Mouse (Mus musculus) frontal cortex, postnatal 36 days (tissue): ENCODE data around the gene Slc27a4.

Source experiments
- DNase-seq, 2 experiments: peaks; one replicate each; pipeline ENCODE4 v3.0.0; 2022; ENCODE audit warnings: low spot score in 2 of 2

Slc27a4 gene

DNA sequence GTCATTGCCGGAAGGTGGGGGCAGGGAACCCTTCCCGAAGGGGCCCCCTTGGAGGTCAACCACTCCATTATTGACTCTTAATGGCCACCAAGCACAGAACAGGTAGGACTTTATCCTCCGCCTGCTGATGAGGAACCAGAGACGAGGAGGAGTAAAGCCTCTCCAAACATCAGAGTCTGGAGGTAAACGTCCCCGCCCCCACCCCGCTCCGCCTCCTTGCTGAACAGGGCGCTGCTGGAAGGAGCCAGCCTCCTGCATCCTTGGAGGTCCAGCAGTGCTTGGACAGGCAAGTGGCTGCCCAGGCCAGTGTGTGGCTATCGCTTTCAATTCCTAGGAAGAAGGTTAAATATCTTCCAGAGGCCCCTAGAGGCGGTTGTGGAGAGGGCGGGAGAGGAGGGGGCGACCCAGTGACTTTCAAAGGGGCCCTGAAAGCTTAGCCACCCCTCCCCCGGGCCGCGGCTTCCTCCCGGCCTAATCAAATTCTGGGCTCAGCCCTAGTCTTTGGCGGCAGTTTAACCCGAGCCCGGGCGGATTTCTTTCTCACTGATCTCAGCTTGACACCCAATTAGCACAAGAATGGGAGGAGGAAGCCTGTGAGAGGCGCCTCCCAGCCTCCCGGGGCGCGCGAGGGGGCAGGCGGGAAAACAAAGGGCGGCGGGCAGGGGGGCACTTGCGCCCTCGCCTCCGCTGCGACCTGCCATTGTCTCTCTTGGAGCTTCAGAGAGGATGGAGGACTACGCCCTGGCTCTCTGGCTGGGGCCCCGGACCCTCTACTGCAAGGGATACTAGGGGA is 17.8 kb downstream of the Slc27a4 start, which contains the start of gene Urm1:
Gene Urm1 (plus strand): TSS at position 51 of the 793 bp plus-strand sequence.
- peak in 1 of 2 experiments; percentile 66 for DNase-seq

DNA sequence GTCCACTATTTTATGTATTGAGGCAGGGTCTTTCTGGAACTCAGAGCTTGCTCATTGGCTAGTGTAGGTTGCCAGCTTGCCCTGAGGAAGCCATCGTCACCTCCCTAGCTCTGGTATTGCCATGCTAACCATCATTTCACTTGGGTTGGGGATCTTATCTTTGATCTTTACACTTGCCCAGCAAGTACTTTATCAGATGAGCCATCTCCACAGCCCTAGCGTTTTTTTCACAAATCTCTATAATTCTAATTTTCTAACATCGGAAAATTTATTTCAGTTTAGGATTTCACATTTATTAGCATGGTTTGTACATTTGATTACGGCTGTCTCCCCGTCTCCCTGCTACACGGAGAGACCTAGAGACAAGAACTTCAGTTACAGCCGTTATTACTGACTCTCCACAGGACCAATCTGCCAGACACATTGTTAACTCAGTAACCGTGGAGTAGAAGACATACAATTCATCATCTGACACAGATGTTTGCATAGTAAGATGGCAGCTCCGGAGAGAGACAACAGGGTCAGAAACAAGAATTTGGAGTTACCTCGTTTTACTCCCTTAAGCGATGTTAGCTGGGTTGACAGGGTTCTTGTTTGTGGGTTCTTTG is 24.0 kb downstream of the Slc27a4 start:
- no peak for DNase-seq

DNA sequence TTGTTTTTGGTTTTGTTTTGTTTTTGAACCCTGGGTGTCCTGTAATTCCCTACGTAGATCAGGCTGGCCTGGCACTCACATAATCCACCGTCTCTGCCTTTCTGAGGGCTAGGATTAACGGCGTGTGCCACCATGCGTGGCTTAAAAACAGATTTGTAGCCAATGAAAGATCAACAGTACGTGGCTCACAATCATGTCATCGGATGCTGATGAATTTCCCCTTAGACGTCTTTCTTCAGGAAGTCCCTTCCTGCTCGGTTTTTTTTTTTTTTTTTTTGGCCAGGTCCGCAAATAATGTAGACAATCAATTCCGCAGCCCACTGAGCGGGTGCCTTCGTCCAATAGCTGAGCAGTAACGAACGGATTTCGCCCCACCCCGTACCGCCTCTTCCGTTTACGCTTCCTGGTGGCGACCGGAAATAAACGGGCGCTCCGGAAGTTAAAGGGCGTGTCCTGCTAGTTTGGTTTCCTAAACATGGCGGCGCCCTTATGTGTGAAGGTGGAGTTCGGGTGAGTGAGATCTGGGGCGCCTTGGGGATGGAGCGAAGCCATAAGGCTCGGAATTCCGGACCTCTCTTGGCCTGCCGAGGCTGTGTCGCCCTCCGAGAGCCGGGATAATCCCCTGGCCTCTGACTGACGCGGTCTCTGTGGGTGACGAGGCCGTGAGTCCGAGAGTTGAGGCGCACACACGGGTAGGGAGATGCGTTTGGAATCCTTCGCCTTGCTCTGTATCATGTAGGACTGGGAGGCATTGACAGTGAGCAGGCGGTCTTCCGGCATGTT is 24.7 kb downstream of the Slc27a4 start:
- peak; percentile 93 to 97 for DNase-seq

DNA sequence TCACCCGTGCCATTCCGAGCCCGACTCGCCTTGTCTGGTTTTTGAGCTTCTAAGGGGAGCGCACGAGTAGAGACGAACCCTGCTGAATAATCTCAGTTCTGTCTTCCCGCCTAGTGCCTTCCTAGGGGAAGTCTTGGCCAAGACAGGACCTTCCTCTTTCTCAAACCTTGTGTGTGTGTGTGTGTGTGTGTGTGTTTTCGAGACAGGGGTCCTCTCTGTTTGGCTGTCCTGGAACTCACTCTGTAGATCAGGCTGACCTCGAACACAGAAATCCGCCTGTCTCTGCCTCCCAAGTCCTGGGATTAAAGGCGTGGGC is 25.2 kb downstream of the Slc27a4 start:
- DNase-seq = no peak

DNA sequence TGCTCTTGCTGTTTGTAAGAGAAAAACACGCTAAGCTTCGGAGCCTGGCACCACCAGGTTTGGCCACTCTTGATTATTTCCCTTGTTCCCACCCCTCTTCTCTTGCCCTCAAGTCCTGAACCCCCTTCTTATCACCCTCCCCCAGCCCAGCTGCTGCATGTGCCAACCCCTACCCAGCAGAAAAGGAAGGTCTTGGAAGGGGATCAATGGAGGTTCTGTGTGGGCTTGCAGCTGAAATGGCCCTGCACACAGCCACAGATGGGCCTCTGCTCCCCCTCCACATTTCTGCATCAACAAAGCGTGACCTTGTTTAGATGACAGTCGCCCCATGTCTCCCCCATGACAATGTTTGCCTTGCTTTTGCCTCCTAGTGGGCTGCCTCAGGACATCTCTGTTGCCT is 28.7 kb downstream of the Slc27a4 start:
- DNase-seq = no peak

DNA sequence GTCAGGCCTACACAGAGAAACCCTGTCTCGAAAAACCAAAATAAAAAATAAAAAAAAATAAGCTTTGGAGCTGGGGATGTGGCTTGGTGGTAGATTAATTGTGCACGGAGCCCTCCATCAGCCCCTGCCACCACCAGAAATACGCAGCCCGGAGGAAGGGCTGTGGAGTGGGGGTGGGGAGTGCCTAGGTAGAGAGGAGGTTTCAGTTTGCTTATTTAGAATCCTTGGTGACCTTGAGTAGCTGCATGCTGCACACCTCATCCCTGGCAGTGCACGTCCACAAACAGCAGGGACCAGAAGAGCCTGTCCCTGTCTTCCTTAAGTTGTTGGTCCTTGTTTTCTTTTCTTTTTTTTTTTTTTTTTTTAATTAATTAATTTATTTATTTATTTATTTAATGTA is 31.4 kb downstream of the Slc27a4 start:
- DNase-seq = no peak

DNA sequence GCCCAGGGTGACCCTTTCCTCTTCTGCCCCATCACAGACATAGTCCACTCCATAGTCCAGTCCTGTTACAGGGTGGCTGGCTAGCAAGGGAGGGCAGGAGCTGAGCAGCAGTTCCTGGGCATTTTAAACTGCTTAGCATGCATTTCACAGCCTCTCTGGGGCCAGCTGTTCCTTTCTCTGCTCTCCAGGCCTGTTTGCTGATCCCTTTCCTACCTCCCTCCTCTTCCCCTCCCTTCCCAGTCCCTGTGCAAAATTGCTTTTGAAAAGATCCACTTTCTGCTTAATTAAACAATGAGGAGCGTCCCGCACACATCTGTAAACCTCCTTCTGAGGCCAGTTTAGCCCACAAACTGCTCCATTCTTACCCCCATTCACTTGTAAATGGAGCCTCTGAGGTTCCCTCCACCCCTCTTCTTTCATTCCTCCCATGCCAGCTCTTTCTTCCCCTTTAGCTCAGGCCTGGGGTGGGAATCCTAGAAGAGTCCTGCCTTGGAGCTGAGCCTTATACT is 33.0 kb downstream of the Slc27a4 start:
- no peak for DNase-seq

DNA sequence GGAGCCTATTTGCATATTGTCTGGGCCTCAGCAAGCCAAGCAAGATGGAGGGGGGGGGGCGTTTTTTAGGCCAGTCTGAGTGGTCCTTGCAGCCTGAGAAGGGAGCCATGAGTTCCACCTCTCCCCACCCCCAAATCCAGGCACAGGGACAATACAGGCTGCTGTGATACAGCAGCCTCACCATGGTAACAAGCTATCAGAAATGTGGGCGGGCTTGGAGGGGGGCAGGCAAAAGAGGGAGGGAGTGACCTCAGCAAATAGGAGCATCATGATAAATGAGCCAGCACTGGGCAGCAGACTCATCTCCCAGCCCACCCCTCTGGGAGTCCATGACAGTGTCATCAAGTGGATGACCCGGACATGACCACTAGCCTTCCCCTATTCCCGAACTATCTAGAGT is 37.0 kb downstream of the Slc27a4 start:
- no peak for DNase-seq

DNA sequence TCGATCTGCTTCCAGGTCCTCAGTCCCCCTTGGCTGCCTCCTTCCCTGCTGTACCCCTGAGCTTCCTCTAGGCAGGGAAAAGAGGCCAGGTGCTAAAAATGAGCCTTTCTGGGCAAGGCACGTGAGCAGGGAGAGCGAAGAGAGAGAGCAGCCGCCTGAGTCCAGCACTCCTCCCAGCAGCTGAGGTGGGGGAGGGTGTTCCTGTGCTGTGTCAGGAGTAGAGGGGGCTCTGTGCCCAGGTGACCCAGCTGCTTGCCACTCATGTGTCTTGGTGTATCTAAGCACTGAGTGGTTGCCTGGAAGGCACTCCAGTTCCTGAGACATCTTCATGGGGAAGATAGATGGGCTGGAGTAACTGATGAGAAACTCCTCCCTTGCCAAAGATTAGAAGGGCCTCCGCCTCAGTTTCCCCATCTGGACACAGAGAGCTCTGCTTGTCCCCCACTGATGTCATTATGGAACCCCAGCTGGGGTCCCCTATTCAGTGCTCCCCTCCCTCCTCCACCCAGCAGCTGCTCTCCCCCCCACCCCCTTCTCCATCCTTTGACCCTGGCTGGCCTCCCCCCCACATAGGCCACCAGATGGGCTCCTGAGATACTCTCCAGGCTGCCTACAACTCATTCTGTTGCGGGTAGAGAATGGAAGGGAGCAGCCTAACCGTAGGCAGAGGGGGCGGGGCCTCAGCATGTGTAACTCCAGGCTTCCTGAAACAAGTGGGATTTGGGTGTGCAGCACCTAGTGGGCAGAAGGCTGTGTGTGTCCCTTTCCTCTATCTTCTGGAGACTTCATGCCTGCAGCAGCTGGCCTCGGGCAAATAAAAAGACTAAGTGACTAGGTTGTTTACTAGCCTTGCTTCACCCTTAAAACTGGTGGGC is 41.0 kb downstream of the Slc27a4 start:
- DNase-seq = peak in 1 of 2 experiments; percentile 49

DNA sequence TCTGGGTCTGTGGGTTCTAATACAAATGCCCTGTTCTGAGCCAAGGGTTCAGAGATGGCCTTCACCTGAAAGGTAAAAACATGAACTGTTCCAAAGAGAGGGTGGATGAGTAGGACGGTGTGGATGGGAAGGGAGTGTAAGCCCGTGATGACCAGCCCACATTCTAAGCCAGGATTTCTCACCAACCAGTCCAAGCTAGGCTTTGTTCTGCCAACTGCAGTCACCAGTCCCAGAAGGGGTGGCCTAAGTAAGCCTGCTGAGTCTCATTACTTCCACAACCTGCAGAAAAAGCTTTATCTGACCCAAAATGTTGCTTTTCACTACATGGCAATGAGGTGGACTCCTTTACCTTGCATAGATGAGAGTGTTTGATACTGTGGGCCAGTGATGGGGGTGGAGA is 41.7 kb downstream of the Slc27a4 start:
- DNase-seq = no peak

DNA sequence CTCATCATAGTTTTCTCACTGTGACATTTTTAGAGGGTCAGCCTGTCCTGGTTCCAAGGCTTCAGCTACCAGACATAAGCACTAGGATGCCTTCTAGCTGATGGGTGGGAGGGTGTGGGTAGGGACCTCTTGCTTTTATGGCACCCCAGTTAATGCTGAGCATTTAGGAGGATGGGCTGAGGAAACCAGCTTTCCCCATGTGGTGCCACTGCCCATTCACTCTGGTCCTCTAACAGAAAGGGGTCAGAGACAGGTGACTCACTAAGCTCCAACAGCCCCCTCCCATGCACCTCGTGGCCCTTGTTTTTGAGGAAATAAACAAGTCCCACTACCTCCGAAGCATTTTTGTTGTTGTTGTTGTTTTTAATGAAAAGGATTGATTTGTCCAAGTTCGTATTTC is 42.2 kb downstream of the Slc27a4 start:
- DNase-seq = no peak

DNA sequence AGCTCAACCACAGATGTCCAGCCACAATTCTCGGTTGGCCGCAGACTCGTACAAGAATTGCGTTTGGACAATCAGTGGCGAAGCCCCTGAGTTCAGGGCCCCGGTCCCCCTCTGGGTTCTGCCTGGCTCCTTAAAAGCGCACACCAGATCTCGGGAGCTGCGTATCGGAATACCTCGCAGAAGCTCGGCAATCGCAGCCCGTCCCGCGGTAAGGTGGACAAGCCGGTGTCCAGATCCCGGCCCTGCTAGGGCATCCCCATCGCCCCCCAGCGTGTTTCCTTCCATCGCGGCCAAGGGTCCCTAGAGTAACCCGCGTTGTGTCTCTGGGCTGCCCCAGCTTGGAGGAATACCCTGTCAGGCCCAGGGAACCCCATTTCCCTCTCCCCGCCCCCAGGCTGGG is 43.2 kb downstream of the Slc27a4 start:
- DNase-seq = no peak

DNA sequence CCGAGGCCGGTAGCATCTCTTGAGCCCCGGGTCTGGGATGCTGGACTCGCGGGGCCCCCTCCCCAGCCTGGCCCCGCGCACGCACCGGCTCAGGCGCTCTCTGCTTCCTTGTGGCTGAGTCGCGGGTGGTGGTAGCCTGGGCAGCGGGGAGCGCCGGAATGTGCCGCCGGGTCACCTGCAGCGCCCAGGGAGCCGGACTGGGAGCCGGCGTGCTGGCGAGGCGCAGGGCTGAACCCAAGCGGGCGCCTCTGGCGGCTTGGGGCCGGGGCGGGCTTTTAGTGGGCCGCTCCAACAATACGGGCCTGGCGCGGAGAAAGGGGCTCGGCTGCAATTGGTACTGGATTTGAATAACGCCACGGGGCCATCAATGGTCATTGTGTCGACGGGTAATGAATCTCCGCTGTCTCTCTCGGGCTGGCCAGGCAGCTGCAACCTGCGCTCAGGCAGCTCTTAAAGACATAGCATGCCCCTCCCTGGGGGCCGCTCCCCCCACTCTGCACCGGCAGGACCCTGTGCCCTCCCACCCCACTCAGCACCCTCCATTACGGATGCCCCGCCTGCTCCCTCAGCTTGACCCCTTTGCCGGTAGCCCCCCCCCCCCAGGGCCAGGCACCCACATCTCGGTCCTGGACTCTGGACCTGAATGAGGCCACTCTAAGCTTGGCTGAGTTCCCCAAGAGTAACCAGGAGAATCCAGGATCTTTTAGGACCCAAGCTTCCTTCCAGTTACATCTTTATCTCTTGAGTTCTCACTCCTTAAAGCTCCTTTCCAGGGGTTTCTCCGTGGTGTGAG is 43.8 kb downstream of the Slc27a4 start:
- DNase-seq = no peak

DNA sequence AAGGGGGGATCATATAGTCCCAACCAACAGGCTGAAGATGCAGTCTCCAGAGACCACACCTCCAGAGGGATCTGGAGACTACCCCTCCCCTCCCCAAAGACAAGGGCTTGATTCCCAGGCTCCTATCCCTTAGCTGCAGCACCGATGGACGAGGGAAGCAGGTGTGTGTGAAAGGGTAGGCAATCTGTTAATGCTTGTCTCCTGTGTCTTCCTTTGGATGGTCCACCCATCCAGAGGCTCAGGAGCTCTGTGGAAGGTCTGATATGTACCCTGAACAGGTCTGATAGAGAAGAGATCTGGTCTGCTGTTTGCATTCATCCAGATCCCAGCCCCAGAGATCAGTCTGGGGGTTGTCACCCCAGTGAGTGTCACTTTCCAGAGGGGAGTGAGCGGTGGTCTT is 44.5 kb downstream of the Slc27a4 start:
- DNase-seq = no peak

DNA sequence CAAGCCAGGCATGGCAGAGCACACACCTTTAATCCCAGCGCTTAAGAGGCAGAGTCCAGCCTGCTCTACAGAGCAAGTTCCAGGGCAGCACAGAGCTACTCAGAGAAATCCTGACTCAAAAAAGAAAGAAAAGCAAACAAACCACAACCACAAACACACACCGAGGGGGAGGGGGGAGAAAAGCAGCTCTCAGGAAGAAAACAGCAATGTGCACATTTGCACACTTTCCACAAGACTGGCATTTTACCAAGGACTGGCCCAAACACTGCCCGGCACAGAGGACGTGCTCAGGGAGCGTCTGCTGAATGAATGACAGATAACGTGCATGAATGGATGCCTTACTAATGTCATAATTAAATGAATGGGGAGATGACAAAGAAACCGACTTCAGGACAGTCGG is 46.6 kb downstream of the Slc27a4 start:
- no peak for DNase-seq

DNA sequence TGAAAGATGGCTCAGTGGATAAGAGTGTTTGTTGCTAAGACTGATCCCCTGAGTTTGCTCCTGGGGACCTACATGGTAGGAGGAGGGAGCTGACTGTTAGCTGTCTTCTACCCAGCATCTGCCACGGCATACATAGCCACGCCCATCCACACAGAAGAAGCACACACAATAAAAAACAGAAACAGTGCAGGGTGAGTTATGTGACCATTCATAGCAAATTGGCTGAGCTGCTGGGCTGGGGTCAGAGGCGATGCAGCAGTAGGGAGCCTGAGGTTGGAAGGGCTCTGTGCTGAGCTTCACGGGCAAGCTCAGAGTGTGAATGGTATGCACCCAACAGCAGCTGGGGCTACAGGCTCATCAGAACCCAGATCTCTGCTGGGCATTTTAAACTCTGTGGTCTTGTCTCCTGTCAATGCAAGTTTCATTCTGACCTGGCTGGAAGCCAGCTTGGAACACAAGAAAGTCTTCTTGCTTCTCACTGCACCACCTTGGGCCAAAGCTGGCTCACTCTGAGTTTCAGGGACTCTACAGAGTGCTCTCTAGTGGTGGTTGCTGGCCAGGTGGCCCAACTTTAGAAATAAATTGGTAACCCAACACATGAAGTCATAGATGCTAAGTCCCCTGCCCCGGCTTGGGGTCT is 47.5 kb downstream of the Slc27a4 start:
- DNase-seq = no peak

DNA sequence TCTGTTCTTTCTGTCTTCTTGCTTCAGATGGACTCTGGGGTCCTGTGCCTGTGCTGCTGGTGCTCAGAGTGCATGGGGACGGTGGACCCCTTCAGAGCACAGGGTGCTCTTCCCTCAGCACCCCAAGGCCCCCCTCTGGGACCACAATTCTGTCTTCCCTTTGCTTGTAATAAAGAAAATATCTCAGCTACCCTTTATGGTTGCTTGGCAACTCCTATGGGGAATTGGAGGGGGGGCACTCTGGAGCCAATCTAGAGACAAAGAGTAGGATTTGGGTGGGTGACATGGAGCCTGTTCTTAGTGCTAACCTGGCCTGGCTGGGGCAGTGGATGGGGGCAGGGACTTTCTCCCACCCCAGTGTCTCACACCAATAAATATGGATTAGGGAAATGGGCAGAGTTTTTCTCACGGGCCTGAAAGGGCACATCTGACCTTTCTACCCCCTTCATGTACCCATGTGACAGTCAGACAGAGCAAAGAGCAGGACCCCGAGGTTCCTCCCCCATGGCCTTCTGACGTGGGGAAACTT is 50.6 kb downstream of the Slc27a4 start:
- no peak for DNase-seq

DNA sequence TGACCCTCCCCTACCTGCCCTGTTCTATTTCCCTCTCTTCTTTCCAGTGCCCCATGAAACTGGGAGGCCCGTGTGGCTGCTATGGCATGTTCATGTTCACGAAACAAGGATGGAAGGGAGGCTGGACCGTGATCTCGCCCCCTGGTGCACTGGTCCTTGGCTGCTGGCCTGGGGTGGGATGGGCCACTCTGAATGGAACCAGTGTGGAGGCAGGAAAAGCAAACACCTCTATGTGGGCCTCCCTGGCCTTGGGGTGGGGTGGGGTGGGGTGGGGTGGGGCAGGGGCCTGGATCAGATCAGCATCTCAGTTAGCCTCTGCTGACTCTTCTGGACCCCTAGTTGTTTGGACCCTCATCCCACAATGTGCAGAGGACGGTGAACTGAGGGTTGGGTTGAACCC is 51.3 kb downstream of the Slc27a4 start:
- DNase-seq = no peak

DNA sequence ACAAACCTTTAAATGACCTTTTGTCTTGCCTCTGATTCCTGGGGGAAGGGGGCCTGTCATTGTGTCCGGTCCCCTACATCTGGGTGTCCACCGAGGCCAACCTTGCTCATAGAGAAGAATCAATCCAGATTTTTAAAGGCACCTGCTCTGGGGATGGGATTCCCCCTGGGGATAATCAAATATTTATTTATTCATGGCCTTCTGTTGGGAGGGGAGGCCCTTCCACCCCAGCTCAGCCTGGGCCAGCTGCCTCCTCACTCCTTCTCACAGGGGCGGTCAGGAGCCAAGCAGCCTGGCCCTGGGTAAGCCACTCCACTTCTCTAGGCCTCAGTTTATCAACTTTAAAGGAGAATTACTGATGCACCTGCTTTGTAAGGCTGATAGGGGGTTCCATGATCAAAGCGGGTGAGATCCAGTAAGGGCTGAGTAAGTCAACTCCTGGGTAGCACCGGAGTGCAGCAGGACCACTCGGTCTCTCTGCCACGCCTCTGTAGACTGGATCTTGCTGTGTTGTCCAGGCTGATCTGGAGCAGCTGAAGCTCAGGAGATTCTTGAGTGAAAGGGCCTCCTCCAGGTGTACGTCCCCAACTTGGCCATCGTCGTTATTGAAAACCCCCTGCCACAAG is 53.3 kb downstream of the Slc27a4 start:
- no peak for DNase-seq
